Mouse (Mus musculus) CH12F3 (cell line): ENCODE measurements around the gene Tcl1b3.

ENCODE experiments used
- in situ Hi-C: fragments of 300-500 bp; cut with MboI; formaldehyde crosslinking; loops from 2 replicates; pipeline ENCODE4 v1.14.3; 2020; ENCODE audit warnings: low sequenced_read_pairs

Gene Tcl1b3

DNA sequence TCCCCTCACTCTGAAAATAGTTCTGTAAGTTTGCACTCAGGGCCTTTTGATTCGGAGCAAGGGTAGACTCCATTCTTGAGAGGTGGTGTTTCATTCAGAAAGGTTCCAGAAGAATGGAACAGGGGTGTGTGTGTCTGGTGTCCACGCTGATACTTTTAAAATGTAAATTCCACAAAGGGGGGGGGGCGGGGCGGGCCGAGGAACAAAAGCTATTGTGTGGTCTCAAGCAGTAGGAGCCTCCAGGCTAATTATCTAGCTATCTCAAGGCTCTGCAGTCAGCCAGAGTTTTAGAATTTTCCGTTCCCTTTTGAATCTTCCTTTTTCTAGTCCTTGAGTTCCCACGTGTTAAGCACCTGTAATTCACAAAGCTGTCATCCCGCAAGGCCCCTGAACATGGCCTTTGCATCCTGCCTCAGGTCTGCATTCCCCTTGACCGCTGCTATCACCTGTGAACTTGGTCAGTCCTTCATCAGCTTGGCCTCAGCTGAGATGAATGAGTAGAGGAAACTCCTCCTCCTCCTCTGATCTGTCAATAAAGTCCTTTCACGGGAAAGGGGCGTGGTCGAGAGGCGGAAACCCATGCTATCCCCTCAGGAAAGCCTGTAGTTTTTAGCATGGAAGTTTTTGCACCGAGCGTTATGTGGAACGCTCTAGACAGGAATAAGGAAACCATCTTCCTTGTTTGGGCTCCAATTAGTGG lies 33.9 kb downstream of the Tcl1b3 start:
- in situ Hi-C loops, result no loop called here

DNA sequence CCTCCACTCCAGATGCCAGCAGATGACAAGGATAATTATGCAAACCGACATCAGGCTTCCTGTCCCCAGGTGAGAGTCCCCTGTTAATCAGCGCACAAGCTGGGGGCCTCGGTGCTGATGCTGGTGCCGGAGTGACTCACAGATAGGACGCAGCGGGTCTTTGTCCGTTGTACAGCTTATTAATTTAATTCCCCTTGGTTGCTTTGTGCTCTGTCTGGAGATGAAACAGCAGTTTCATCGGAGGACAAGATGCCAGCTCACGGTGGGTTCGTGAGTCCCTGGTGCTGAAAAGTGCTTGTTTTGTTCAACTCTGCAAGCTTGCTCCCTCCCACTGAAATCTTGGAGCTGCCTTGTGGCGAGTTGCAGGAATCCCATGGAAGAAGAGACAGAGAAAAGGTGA lies 43.5 kb downstream of the Tcl1b3 start:
- in situ Hi-C loops, result no loop called here

DNA sequence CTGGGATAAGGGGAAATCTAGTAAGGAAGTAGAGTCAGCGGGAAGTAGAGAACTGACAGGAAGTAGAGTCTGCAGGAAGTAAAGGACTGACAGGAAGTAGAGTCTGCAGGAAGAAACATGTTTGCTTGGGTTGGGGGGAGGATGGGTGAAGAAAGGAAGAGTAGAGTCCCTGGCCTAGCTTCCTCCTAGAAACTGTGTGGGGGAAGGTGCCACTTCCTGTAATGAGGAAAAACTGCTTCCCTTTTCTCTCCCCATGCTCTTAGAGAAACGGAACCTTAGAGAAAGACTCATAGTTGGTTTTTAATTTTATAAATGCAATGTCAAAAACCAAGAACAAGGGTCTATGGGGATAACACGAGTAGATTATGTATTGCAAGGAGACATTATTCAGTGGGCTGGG lies 44.2 kb downstream of the Tcl1b3 start:
- in situ Hi-C loops, result no loop called here

DNA sequence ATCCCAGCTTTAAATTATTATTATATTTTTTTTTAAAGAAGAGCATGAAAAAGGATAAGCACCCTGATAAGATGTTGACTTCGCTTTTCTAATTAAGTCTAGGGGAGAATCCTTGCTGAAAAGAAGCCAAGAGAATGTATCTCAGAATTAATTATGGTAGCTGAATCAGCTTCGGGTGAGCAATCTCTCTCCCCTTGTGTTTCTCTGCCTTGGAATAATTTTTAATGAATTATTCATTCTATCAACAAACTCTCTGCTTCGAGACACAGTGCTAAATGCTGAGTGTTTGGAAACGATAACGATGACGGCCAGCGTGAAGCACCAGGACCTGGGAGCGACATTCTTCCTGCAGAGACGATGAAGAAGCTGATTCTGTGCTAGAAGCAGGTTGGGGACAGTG lies 48.2 kb downstream of the Tcl1b3 start:
- in situ Hi-C loops, result no loop called here
